ENCODE assay signal across 9 mouse cellular contexts in the genomic region with DNA sequence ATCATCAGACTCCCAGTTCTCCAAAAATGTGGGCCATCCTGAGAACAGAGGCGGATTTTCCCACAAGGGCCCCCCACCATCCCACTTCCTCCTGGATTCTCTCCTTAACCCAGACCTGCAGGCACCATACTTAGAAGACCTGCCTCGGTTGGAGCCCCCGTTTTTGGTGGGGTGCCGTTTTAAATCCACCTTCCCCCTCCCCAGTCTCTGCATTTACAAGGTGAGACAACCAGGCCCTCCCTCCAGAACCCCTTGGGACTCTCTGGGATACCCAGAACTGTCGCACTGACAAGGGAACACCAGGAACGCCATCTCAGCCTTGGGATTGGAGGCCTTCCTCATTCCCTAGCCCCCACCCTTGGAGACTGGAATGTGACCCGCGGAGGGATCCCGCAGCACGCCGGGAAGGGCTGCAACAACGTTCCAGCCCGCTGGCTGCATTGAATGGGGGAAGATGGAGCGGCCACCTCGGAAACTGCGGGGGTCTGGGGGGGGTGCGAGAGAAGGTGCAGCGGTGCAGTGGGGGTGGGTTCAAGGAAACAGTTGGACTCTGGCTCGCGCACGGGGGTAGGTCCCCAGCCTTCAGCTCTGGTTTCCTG. TPM values are rescaled to one million over a fixed set of nuclear protein-coding genes. Genes with fewer than 3 reads are reported as not detected.
DNase-seq lines count a peak whose midpoint lies in the region; ATAC-seq and TF ChIP-seq lines count a peak whose summit lies in the region.
"Had no signal": no experiment of that assay in that cellular context is flagged by ENCODE, and none has a peak within 500 bp of the region (broad histone marks: within the 10 kb centered on the region; RNA-seq: fewer than 3 reads in every experiment).

No protein-coding gene starts in this region.

- H3K9ac ChIP-seq in heart, embryonic 16.5 days (ENCODE audit: low read length) = 0 out of 2 replicates have a peak overlapping the region, but pooled peaks have one; percentile 6
- no peak overlapping the region for H3K9ac ChIP-seq in liver, embryonic 13.5 days

- H3K27ac ChIP-seq in heart, embryonic 16.5 days (ENCODE audit: low read length) = no peak overlapping the region
- no peak overlapping the region for H3K27ac ChIP-seq in liver, embryonic 13.5 days

- no peaks in the 10 kb centered on the region for H3K9me3 ChIP-seq in heart, embryonic 16.5 days (replicated peaks; ENCODE audit: control insufficient read depth, low read length)
- no peaks in the 10 kb centered on the region for H3K9me3 ChIP-seq in liver, embryonic 13.5 days (replicated peaks)

- CTCF ChIA-PET in Patski (lab: Charles Lee) = no interaction called here

- WGBS in heart, embryonic 16.5 days = 16% methylated on average over 21 of the region's 21 CpGs
- WGBS in liver, embryonic 13.5 days (ENCODE audit: insufficient replicate concordance) = 19% methylated on average over 21 of the region's 21 CpGs

- H3K36me3 ChIP-seq in heart, embryonic 16.5 days (ENCODE audit: control insufficient read depth, insufficient read depth) = no peaks in the 10 kb centered on the region
- no peaks in the 10 kb centered on the region for H3K36me3 ChIP-seq in liver, embryonic 13.5 days

- peak overlapping the region; percentile 69 for H3K4me3 ChIP-seq in heart, embryonic 16.5 days (ENCODE audit: low read length)
- H3K4me3 ChIP-seq in liver, embryonic 13.5 days (replicated peaks) = peak overlapping the region; percentile 68

- peak; percentile 36 for ATAC-seq in Patski
- no peak for ATAC-seq in heart, embryonic 16.5 days (replicated peaks; ENCODE audit: extremely low read depth, insufficient read depth, low FRiP score)
- ATAC-seq in liver, embryonic 13.5 days (ENCODE audit: low read depth) = no peak

- DNase-seq in heart, adult 11 months = peak; percentile 89
- DNase-seq in heart, postnatal 14 days = no peak
- no peak for DNase-seq in Patski (ENCODE audit: low read depth, low spot score)
- DNase-seq in liver, embryonic 13.5 days = no peak
- peak; percentile 54 for DNase-seq in testis, postnatal 10 days (ENCODE audit: low spot score)
- DNase-seq in layer of hippocampus, adult 18-20 months (ENCODE audit: low spot score in 2 of 2) = no peak
- DNase-seq in thymus, postnatal 0 days (ENCODE audit: low spot score) = no peak

- POLR2A ChIA-PET in Patski (lab: Charles Lee) = no interaction called here

- intact Hi-C loops in heart, postnatal 14 days (cut with DNase I) = no loop called here

- peak overlapping the region; percentile 99 for H3K4me2 ChIP-seq in heart, embryonic 16.5 days (ENCODE audit: low read depth, low read length)
- peak overlapping the region; percentile 95 for H3K4me2 ChIP-seq in liver, embryonic 13.5 days

- peaks cover 34% of the 10 kb centered on the region for H3K4me1 ChIP-seq in heart, embryonic 16.5 days (ENCODE audit: control insufficient read depth, insufficient read depth, low read length)
- peaks cover 73% of the 10 kb centered on the region for H3K4me1 ChIP-seq in liver, embryonic 13.5 days (replicated peaks)

- no peaks in the 10 kb centered on the region for H3K27me3 ChIP-seq in Patski
- H3K27me3 ChIP-seq in heart, embryonic 16.5 days (ENCODE audit: control insufficient read depth, insufficient read depth, low read length) = peaks cover 36% of the 10 kb centered on the region
- H3K27me3 ChIP-seq in liver, embryonic 13.5 days = peaks cover 58% of the 10 kb centered on the region

- TF ChIP-seq CTCF in Patski (IDR thresholded peaks at IDR 0.05) = no peak

- in situ Hi-C loops in Patski (cut with MboI; ENCODE audit: low pct_unique_long_range_greater_than_20kb) = no loop called here

RNA-seq across cellular contexts. Expression of gene C77080, which starts 23.3 kb away (rescaled TPM):
- total RNA-seq in heart, postnatal 14 days (2021) = 1 to 10 TPM; 4.8 to 5.7 TPM
- polyA plus RNA-seq in Patski (2021) = 47.3 TPM
- 2.2 and 2.3 TPM in 2 replicates for polyA plus RNA-seq in heart, embryonic 16.5 days (2015; fragmentation: Nextera tagmentation; extraction: Ambion mirVana)
- 0.47 and 0.59 TPM in 2 replicates for polyA plus RNA-seq in liver, embryonic 13.5 days (2015; fragmentation: Nextera tagmentation; extraction: Ambion mirVana)
- 1 to 10 TPM; 6.4 to 7.5 TPM for total RNA-seq in layer of hippocampus, adult 18-20 months (2021)
- polyA plus RNA-seq in thymus, postnatal 0 days (2015; fragmentation: Nextera tagmentation; extraction: Ambion mirVana) = 3.3 and 3.6 TPM in 2 replicates

RNA-seq across cellular contexts. Expression of gene Yars, which starts 48.4 kb away (rescaled TPM):
- 10 to 100 TPM; 26.5 to 30.5 TPM for total RNA-seq in heart, postnatal 14 days (2021)
- 63.0 TPM for polyA plus RNA-seq in Patski (2021)
- 45.9 and 53.3 TPM in 2 replicates for polyA plus RNA-seq in heart, embryonic 16.5 days (2015; fragmentation: Nextera tagmentation; extraction: Ambion mirVana)
- 69.9 and 78.8 TPM in 2 replicates for polyA plus RNA-seq in liver, embryonic 13.5 days (2015; fragmentation: Nextera tagmentation; extraction: Ambion mirVana)
- 10 to 100 TPM; 78.5 to 81.1 TPM for total RNA-seq in layer of hippocampus, adult 18-20 months (2021)
- polyA plus RNA-seq in thymus, postnatal 0 days (2015; fragmentation: Nextera tagmentation; extraction: Ambion mirVana) = 49.7 and 50.6 TPM in 2 replicates

RNA-seq across cellular contexts. Expression of gene S100pbp, which starts 48.4 kb away (rescaled TPM):
- 10 to 100 TPM; 16.7 to 17.7 TPM for total RNA-seq in heart, postnatal 14 days (2021)
- 20.2 TPM for polyA plus RNA-seq in Patski (2021)
- polyA plus RNA-seq in heart, embryonic 16.5 days (2015; fragmentation: Nextera tagmentation; extraction: Ambion mirVana) = 10.9 and 11.8 TPM in 2 replicates
- polyA plus RNA-seq in liver, embryonic 13.5 days (2015; fragmentation: Nextera tagmentation; extraction: Ambion mirVana) = 5.8 and 7.4 TPM in 2 replicates
- total RNA-seq in layer of hippocampus, adult 18-20 months (2021) = 10 to 100 TPM; 32.6 to 35.4 TPM
- 17.0 TPM in 2 replicates for polyA plus RNA-seq in thymus, postnatal 0 days (2015; fragmentation: Nextera tagmentation; extraction: Ambion mirVana)

RNA-seq across cellular contexts. Expression of gene Sync, which starts 49.5 kb away (rescaled TPM):
- 10 to 100 TPM; 11.4 to 12.5 TPM for total RNA-seq in heart, postnatal 14 days (2021)
- 4.9 TPM for polyA plus RNA-seq in Patski (2021)
- polyA plus RNA-seq in heart, embryonic 16.5 days (2015; fragmentation: Nextera tagmentation; extraction: Ambion mirVana) = 1.8 and 1.9 TPM in 2 replicates
- polyA plus RNA-seq in liver, embryonic 13.5 days (2015; fragmentation: Nextera tagmentation; extraction: Ambion mirVana) = 0.07 and 0.13 TPM in 2 replicates
- total RNA-seq in layer of hippocampus, adult 18-20 months (2021) = under 1 TPM; 0.99 TPM
- 0.31 and 0.35 TPM in 2 replicates for polyA plus RNA-seq in thymus, postnatal 0 days (2015; fragmentation: Nextera tagmentation; extraction: Ambion mirVana)
- total RNA-seq: CH12.LX had no signal

Comparison
In these comparisons a context has a peak if more than half of its experiments do, and no peak if none do; other contexts are left out.
1. DNase-seq: peak in heart, adult 11 months (single experiment) and testis, postnatal 10 days (single experiment); none in heart, postnatal 14 days (0 of 2), Patski (single experiment), liver, embryonic 13.5 days (single experiment), layer of hippocampus, adult 18-20 months (0 of 2) and thymus, postnatal 0 days (single experiment).
2. RNA of gene C77080, which starts 23.3 kb away (polyA plus RNA-seq): 47.3 TPM in Patski (single experiment); 3.3 to 3.6 TPM in thymus, postnatal 0 days, 2.2 to 2.3 TPM in heart, embryonic 16.5 days and 0.47 to 0.59 TPM in liver, embryonic 13.5 days; every median in the first group is over 10 times any median in the second.